Mouse (Mus musculus): Measurements from ENCODE around the gene Cyp2e1. TPM values are rescaled to one million over a fixed set of nuclear protein-coding genes. Genes with fewer than 3 reads are reported as not detected.

Gene Cyp2e1
- polyA plus RNA-seq, 1 experiment from 2014 or later = 0.13 TPM

GRCm38 (mm10) chr7:140805704-140806103 lies 42.2 kb downstream of the Cyp2e1 start:
- DNase-seq (ENCODE audit: low spot score) = peak; percentile 74

DNA sequence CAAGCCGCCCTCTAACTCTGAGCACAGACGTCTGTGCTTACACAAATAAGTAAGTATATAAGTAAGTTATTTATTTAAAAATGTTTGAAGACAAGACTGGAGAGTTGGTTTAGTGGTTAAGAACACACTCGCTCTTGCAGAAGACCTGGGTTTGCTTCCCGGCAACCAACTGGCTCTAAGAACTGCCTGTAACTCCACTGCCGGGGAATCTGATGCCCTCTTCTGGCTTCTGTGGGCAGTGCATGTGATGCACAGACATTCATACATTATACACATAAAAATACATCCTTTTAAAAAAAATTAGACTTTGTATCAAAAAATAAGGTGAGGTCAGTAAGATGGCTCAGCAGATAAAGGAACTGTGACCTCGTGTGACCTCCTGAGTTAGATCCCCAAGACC lies 47.0 kb downstream of the Cyp2e1 start:
- DNase-seq (ENCODE audit: low spot score) = peak; percentile 20

DNA sequence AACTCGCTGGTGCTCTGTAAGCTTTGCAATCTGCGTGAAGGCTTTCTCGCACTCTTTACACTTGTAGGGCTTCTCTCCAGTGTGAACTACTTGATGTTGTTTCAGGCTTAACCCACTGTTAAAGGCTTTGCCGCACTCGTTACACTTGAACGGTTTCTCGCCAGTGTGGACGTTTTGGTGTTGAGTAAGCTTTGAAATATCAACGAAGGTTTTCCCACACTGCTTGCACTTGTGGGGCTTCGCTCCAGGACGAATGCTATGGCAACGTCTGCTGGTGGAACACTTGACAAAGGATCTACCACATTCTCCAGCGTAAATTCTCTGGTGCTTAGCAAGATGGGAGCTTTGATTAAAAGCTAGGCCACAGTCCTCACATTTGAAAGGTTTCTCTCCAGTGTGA lies 48.2 kb downstream of the Cyp2e1 start:
- no peak for DNase-seq (ENCODE audit: low spot score)

GRCm38 (mm10) chr7:140812850-140813249 lies 49.3 kb downstream of the Cyp2e1 start:
- DNase-seq (ENCODE audit: low spot score) = no peak

- DNase-seq (ENCODE audit: low spot score) = no peak
These were observed 56.6 kb downstream of the Cyp2e1 start for GRCm38 (mm10) chr7:140820173-140820572.

DNA sequence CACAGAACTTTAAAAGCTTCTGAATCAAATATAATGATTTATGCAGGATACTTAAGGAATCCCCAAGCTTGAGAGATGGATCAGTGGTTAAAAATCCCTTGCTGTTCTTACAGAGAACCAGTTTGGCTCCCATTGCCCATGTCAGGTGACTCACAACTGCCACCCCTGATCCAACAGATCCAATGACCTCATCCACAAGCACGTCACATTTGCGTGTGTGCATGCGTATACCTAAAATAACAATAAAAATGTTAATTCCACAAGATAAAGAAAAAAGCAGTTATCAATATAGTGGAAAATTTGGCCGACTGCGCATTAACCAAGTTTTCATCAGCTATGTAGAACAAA lies 57.7 kb downstream of the Cyp2e1 start:
- DNase-seq (ENCODE audit: low spot score) = no peak

- DNase-seq (ENCODE audit: low spot score) = no peak
These were observed 58.3 kb downstream of the Cyp2e1 start, which contains the start of gene Zfp941 for GRCm38 (mm10) chr7:140821653-140822329. Gene Zfp941 (minus strand): TSS chr7:140822178.

- no peak for DNase-seq (ENCODE audit: low spot score)
These were observed 59.2 kb downstream of the Cyp2e1 start for GRCm38 (mm10) chr7:140822731-140823130.

Other genes starting within 250 kb of the Cyp2e1 start
- not detected in 2 replicates for gene Olfr538, start 195.9 kb upstream of the Cyp2e1 start, polyA plus RNA-seq (2015; fragmentation: Nextera tagmentation; extraction: Ambion mirVana)
- not detected in 2 replicates for gene Olfr46, start 162.5 kb upstream of the Cyp2e1 start, polyA plus RNA-seq (2015; fragmentation: Nextera tagmentation; extraction: Ambion mirVana)
- not detected in 2 replicates for gene Olfr61, start 134.8 kb upstream of the Cyp2e1 start, polyA plus RNA-seq (2015; fragmentation: Nextera tagmentation; extraction: Ambion mirVana)
- not detected in 2 replicates for gene Olfr53, start 117.3 kb upstream of the Cyp2e1 start, polyA plus RNA-seq (2015; fragmentation: Nextera tagmentation; extraction: Ambion mirVana)
- not detected in 2 replicates for gene Olfr539, start 103.8 kb upstream of the Cyp2e1 start, polyA plus RNA-seq (2015; fragmentation: Nextera tagmentation; extraction: Ambion mirVana)
- gene Olfr45, start 81.8 kb upstream of the Cyp2e1 start, polyA plus RNA-seq (2015; fragmentation: Nextera tagmentation; extraction: Ambion mirVana) = not detected in 2 replicates
- not detected in 2 replicates for gene Olfr541, start 66.5 kb upstream of the Cyp2e1 start, polyA plus RNA-seq (2015; fragmentation: Nextera tagmentation; extraction: Ambion mirVana)
- gene Syce1, start 24.1 kb downstream of the Cyp2e1 start, polyA plus RNA-seq (2015; fragmentation: Nextera tagmentation; extraction: Ambion mirVana) = 0.61 and 0.84 TPM in 2 replicates
- gene Zfp941, start 58.4 kb downstream of the Cyp2e1 start, polyA plus RNA-seq (2015; fragmentation: Nextera tagmentation; extraction: Ambion mirVana) = 0.49 and 0.57 TPM in 2 replicates
- gene Urah, start 71.3 kb downstream of the Cyp2e1 start, polyA plus RNA-seq (2015; fragmentation: Nextera tagmentation; extraction: Ambion mirVana) = 3.6 and 4.0 TPM in 2 replicates
- gene Scgb1c1, start 81.8 kb downstream of the Cyp2e1 start, polyA plus RNA-seq (2015; fragmentation: Nextera tagmentation; extraction: Ambion mirVana) = 2.0 and 2.2 TPM in 2 replicates
- gene Odf3, start 84.1 kb downstream of the Cyp2e1 start, polyA plus RNA-seq (2015; fragmentation: Nextera tagmentation; extraction: Ambion mirVana) = not detected in 2 replicates
- not detected in 2 replicates for gene Gm45785, start 92.6 kb downstream of the Cyp2e1 start, polyA plus RNA-seq (2015; fragmentation: Nextera tagmentation; extraction: Ambion mirVana)
- gene Ric8a, start 93.2 kb downstream of the Cyp2e1 start, polyA plus RNA-seq (2015; fragmentation: Nextera tagmentation; extraction: Ambion mirVana) = 70.6 and 78.5 TPM in 2 replicates
- gene Bet1l, start 93.8 kb downstream of the Cyp2e1 start, polyA plus RNA-seq (2015; fragmentation: Nextera tagmentation; extraction: Ambion mirVana) = 42.8 and 52.4 TPM in 2 replicates
- gene Psmd13, start 118.2 kb downstream of the Cyp2e1 start, polyA plus RNA-seq (2015; fragmentation: Nextera tagmentation; extraction: Ambion mirVana) = 274 and 296 TPM in 2 replicates
- gene Sirt3, start 118.6 kb downstream of the Cyp2e1 start, polyA plus RNA-seq (2015; fragmentation: Nextera tagmentation; extraction: Ambion mirVana) = 17.5 and 19.4 TPM in 2 replicates
- gene Cox8b, start 136.7 kb downstream of the Cyp2e1 start, polyA plus RNA-seq (2015; fragmentation: Nextera tagmentation; extraction: Ambion mirVana) = 1.9 and 3.2 TPM in 2 replicates
- gene Nlrp6, start 157.2 kb downstream of the Cyp2e1 start, polyA plus RNA-seq (2015; fragmentation: Nextera tagmentation; extraction: Ambion mirVana) = 0.74 and 0.81 TPM in 2 replicates
- gene Pgghg, start 177.7 kb downstream of the Cyp2e1 start, polyA plus RNA-seq (2015; fragmentation: Nextera tagmentation; extraction: Ambion mirVana) = 15.5 and 18.6 TPM in 2 replicates
- 0.39 and 0.63 TPM in 2 replicates for gene Ifitm5, start 186.6 kb downstream of the Cyp2e1 start, polyA plus RNA-seq (2015; fragmentation: Nextera tagmentation; extraction: Ambion mirVana)
- gene Gm45717, start 192.2 kb downstream of the Cyp2e1 start, polyA plus RNA-seq (2015; fragmentation: Nextera tagmentation; extraction: Ambion mirVana) = not detected in 2 replicates
- gene Ifitm2, start 192.2 kb downstream of the Cyp2e1 start, polyA plus RNA-seq (2015; fragmentation: Nextera tagmentation; extraction: Ambion mirVana) = 443 and 459 TPM in 2 replicates
- 109 and 131 TPM in 2 replicates for gene Ifitm1, start 203.5 kb downstream of the Cyp2e1 start, polyA plus RNA-seq (2015; fragmentation: Nextera tagmentation; extraction: Ambion mirVana)
- gene Ifitm3, start 247.0 kb downstream of the Cyp2e1 start, polyA plus RNA-seq (2015; fragmentation: Nextera tagmentation; extraction: Ambion mirVana) = 987 and 1,033 TPM in 2 replicates

Data from thymus, postnatal 0 days (tissue).